Mouse (Mus musculus) frontal cortex, adult (tissue): ENCODE data around the gene Cep104.
A peak's percentile ranks its signal among the peaks of the same experiment; 100 is the strongest.

Source experiments
- ATAC-seq: cut with Nextera tagmentation; 2 replicates; pipeline ENCODE4 v1.9.2; 2017; ENCODE audit warnings: mild to moderate bottlenecking, moderate library complexity, mixed read lengths; ENCODE audit not compliant: low TSS enrichment

Gene Cep104

GRCm38 (mm10) chr4:153992715-153993114, 17.7 kb downstream of the Cep104 start:
- no peak for ATAC-seq

- ATAC-seq = no peak
Observed at GRCm38 (mm10) chr4:153993505-153993904, 18.5 kb downstream of the Cep104 start.

DNA sequence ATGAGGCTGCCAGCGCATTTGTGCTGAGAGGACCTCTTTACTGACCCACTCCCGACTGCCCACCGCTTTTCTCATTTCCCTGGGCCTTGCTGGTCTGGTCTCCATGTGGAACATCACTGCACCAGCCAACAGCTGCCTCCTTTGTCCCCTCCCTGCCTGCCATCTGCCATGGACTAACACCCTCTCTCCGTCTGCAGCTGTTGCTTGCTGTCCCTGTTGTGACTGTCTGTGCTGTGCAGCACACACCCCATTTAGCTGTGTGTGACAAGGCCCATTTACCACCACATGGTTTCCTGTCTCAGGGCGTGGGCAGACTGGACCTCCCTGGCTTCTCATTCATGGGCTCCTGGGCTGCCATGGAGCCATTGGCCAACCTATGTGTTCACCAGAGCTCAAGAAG, 30.5 kb downstream of the Cep104 start:
- ATAC-seq = 0 out of 2 replicates have a peak, but pooled peaks have one; percentile 48

- ATAC-seq = no peak
Observed at GRCm38 (mm10) chr4:154006264-154006663, 31.3 kb downstream of the Cep104 start.

DNA sequence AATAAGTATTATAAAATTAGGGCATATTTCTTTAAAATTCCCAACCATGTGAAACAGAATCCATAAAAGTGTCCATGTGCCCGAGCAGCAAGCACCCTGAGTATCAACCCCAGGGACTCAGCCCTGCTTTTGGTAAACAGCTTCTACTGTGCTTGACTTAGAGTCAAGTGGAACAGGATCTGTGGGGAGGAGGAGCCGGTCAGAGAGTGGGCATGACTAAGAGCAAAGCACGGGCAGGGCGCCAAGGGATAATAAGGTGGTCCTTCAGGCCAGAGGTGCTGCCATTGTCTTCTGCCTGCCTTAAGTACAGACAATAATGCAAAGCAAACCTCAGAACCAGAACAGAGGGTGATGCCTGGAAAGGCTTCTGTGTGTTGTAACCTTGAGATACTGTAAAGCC, 32.8 kb downstream of the Cep104 start:
- ATAC-seq = no peak

- peak; percentile 18; the same call in 1 of the 2 replicates for ATAC-seq
Observed at GRCm38 (mm10) chr4:154010907-154011645, 36.1 kb downstream of the Cep104 start.

GRCm38 (mm10) chr4:154011646-154012089, 36.7 kb downstream of the Cep104 start, which contains the start of gene Lrrc47:
Gene Lrrc47, plus strand, starts transcription at chr4:154011731.
- peak; percentile 93 for ATAC-seq

DNA sequence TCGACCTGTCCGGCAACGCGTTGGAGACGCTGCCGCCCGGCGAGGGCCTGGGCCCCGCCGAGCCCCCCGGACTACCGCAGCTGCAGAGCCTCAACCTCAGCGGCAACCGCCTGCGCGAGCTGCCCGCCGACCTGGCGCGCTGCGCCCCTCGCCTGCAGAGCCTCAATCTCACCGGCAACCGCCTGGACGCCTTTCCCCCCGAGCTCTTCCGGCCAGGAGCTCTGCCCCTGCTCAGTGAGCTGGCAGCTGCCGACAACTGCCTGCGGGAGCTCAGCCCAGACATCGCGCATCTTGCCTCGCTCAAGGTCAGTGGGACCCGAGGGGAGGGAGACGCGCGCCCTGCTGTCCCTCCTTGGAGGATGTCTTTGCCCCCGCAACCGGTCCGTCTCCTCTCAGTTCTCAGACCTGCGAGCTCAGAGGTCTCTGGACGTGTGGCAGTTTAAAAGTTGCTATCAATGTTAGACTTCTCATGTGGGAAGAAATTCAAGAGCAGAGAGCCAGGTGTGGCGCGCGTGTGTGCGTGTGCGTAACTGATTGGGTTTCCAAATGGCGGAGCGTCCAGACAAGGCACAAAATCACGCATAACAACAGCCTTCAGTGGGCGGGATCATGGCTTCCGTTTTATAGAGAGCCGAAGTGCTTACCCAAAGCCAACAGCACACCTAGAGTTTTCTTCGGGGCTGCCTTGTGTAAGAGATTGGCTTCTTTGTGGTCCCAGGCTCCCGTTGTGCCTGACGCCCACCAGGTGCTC, 37.3 kb downstream of the Cep104 start:
- no peak for ATAC-seq

DNA sequence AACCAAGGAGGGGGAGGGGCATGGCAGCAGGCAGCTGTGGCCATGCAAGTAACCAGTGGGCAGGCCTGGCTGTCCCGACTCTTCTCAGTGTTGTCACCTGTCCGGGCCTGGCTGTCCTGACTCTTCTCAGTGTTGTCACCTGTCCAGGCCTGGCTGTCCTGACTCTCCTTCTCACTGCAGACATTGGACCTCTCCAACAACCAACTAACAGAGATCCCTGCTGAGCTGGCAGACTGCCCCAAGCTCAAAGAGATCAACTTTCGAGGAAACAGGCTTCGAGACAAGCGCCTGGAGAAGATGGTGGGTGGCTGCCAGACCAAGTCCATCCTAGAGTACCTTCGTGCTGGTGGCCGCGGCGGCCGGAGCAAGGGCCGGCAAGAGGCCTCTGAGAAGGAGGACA, 40.5 kb downstream of the Cep104 start:
- no peak for ATAC-seq

DNA sequence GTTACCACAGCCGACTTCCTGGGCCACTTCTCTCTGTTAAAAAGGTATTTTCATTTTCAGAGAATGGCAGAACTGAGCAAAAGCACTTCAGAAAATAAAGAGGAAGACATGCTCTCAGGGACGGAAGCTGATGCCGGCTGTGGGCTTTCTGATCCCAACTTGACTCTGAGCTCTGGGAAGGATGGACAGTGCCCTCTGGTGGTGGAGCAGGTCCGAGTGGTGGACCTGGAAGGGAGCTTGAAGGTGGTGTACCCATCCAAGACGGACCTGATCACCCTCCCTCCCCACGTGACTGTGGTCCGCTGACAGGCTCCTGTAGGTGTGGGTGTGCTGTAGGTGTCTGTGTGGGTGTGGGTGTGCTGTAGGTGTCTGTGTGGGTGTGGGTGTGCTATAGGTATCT, 44.6 kb downstream of the Cep104 start:
- ATAC-seq = 0 out of 2 replicates have a peak, but pooled peaks have one; percentile 24

- ATAC-seq = no peak
Observed at GRCm38 (mm10) chr4:154021432-154021831, 46.4 kb downstream of the Cep104 start.

- ATAC-seq = no peak
Observed at GRCm38 (mm10) chr4:154022407-154022806, 47.4 kb downstream of the Cep104 start.

DNA sequence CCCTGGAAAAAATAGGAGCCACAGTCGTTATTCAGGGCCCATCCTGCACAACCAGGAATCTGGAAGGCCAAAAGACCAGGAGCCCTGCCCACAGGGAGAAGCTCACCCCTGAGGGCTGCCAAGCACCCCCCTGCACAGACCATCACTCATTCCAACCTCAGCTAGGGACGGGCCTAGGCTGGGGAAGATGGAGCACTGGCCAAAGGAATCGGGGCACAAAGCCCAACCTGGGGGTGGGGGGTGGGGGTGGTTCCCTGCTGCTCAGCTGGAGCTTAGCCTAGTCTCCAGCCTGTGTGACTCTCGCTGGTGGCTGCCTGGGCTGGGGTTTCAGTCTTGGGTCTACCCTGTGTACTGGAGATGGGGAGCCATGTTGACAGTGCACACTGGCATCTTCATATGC, 47.9 kb downstream of the Cep104 start:
- ATAC-seq = no peak

- ATAC-seq = peak; percentile 21; the same call in 1 of the 2 replicates
Observed at GRCm38 (mm10) chr4:154023754-154024601, 49.0 kb downstream of the Cep104 start.

GRCm38 (mm10) chr4:154024729-154025521, 49.9 kb downstream of the Cep104 start:
- peak; percentile 51 for ATAC-seq

DNA sequence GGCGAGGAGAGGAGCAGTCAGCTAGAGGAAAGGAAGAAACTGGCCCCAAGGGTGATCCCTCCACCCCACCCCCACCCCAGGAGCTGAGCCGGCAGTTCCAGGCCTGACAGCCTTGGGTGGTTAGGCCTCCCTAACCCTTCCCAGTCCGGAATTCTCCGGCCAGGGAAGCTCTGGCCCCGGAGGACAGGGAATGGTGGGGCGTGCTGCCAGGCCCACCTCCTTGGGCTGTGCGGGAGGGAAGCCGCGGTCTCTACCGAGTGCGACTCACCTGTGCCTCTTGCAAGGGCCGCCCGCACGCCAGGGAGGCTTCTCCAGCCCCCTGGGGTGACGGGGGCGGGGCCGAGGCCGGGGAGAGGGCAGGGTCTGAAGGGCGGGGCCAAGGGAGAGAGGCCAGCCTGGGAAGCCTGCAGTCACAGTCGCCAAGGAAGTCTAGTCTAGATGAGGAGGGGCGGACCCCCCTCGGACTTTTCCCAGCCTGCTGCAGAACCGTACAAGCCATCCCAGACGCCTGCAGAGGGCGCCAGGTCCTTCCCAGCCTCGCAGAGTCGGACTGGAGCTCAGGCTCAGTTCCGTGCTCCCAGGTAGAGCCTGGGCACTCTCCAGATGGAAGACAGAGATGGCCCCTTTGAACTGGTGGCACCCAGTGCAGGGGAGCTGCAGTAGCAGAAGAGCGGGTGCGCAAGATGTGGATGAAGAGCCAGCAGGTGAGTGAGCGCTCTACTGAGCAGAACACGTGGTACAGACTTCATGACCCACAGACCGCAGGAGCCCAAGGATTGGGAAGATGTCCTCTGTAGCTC, 50.8 kb downstream of the Cep104 start, which contains the start of gene Smim1:
Gene Smim1, minus strand, starts transcription at position 590 of the 800 bp plus-strand sequence.
- ATAC-seq = peak; percentile 39; the same call in 1 of the 2 replicates

DNA sequence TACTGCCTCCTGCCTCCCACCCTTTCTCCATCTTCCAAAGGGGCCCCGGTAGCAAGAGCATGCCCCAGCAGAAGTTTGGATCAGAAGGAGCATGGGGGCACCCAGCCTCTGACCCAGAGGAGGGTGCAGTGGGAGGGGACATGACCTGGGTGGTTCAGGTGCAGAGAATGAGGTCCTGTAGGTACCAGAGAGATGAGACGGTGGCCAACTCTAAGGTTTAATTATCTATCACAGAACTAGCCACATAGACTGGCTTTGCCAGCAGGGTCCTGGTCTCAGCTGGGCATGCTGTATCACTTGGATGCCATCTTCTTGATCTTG, 51.4 kb downstream of the Cep104 start:
- no peak for ATAC-seq

DNA sequence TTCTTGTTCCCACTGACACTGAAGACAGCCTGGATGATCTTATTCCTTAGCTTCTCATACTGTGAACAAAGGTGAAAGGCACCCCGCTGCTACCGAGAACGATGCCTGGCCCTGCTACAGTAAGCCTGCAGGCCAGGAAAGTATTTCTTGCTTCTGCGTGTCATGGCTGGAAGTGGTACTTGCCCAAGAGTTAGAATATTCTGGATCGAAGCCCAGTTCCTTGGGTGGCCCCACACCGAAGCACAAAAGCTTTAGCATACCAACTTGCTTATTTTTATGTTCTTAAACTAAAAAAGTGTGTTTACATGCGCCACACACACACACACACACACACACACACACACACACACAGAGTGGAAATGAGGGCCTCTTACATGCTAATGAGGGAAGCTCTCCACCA, 53.1 kb downstream of the Cep104 start:
- ATAC-seq = no peak

DNA sequence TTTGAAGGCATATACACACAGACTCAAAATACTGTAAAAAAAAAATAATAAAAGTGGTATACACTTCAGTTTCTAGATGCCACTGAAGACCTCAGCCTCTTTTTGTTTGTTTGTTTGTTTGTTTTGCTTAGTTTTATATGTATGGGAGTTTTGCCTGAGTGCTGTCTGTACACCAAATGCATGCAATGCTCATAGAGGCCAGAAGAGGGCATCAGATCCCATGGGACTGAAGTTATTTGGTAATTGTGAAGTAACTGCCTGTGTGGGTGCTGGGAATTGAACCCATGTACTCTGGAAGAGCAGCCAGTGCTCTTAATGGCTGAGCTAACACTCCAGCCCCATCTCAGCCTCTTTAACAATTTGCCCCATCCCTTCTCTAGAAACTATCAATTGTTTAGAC, 53.7 kb downstream of the Cep104 start:
- no peak for ATAC-seq

- no peak for ATAC-seq
Observed at GRCm38 (mm10) chr4:154037123-154037522, 62.1 kb downstream of the Cep104 start.
